Mouse (Mus musculus): Measurements from ENCODE around the gene Mreg. TPM values are rescaled to one million over a fixed set of nuclear protein-coding genes. Genes with fewer than 3 reads are reported as not detected.

Mreg gene
- 3.6 and 4.6 TPM in 2 replicates for polyA plus RNA-seq (2012; rRNA removed)

DNA sequence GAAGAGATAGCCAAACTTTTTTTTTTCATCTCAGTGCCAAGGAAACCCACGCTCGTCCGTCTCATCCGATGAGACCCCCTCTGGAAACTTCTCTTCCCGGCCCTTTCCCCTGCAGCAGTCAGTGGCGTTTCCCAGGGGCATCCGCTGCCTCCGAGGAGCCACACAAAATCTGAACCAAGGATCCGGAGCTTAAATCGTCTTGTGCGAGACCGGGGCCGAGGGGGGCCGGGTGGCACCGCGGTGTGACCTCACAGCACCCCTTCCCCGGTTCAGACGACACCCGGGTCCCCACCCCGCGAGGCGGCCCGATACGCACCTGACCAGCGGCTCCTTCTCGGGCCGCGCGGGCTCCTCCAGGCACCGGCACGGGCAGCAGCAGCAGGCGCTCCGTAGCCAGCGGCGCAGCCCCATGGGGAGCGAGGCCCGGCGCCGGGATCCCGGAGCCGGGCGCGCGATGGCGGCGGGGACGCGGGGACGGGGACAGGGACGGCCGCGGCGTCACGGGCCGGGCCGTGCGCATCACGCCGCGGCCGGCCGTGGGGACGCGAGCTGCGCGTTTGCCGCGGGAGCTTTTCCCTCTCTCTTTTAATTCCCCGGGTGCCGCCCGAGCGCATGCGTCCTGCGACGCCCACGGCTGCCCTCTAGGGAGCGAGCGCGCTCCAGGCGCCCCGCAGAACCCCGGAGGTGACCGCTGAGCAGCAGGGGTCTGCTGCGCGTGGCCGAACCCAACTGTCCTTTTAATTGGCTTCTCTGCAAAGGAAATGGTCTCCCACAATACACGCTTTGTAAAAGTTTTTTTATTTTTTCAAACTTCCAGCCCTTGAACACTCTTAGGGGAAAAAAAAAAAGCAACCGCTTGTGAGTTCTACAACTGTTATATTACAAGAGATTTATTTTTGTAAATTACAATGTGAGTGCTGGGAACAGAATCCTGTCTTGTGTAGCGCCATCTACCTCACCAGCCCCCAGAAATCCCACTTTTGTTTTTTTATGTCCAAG lies at the start of gene Mreg:
Mreg (minus strand) TSS at position 607 of the 999 bp plus-strand sequence.

Other genes with a start within 250 kb of the Mreg start
- gene Pecr, start 72.0 kb upstream of the Mreg start, polyA plus RNA-seq (2012; rRNA removed) = 1.5 and 3.5 TPM in 2 replicates
- gene Tmem169, start 72.1 kb upstream of the Mreg start, polyA plus RNA-seq (2012; rRNA removed) = not detected in 2 replicates
- 0.30 and 0.62 TPM in 2 replicates for gene Xrcc5, start 95.1 kb upstream of the Mreg start, polyA plus RNA-seq (2012; rRNA removed)

All from stomach, adult 2 months (tissue).